Mouse (Mus musculus): ENCODE measurements around the gene Bcar1.

Bcar1 gene

DNA sequence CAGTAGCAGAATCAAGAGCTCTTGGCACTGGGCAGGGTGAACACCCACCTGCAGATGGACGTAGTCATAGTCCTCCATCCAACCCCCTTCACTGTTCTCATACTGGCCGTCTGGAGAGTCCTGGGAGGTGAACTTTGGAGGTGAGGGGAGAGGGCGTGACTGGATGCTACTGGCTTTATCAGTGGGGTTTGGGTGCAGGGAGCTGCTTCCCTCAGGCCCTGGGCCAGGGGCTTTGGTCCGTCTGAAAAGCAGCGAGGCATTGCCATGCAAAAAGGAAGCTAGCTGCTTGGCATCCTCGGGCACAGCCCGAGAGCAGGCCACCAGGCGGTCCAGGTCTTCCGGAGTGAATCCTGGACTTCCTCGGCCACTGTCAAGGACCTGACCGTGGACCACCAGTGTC, 30.3 kb downstream of the Bcar1 start:
- DNase-seq, result no peak

DNA sequence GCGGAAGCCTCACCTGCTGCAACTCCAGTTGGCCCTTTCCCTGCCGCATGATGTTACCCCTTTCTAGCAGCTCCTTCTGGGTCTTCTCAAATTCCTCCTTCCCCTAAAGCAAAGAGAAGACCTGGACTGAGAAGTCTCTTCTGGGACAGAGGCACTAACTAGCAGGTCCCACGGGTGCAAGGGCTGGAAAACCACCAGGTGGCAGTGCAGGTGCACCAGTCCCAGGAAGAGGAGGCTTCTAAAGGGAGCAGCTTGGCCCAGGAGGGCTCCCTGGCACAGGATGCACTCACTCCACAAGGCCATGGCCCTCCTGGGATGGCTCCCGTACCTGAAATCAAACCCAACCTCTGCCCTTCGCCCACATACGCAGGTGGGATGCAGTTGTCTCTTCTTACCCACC, 31.0 kb downstream of the Bcar1 start:
- peak; percentile 77 for DNase-seq

DNA sequence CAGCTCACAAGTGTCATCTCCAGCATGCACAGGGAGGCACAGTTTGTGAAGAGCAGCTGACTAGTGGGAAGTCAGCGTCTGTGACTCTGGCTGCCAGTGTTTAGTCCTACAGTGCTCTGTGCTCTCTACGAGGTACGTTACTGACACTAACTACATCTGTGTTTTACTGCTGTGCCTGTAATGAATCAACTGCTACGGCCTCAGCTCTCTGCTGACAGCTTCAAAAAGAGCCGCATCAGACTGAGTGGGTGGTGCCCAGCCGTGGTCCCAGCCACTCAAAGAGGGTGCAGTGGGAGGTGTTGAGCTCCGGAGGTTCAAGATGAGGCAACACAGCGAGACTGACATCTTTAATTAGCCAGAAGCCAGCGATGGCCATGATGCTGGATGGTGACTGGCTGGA, 31.5 kb downstream of the Bcar1 start:
- no peak for DNase-seq

DNA sequence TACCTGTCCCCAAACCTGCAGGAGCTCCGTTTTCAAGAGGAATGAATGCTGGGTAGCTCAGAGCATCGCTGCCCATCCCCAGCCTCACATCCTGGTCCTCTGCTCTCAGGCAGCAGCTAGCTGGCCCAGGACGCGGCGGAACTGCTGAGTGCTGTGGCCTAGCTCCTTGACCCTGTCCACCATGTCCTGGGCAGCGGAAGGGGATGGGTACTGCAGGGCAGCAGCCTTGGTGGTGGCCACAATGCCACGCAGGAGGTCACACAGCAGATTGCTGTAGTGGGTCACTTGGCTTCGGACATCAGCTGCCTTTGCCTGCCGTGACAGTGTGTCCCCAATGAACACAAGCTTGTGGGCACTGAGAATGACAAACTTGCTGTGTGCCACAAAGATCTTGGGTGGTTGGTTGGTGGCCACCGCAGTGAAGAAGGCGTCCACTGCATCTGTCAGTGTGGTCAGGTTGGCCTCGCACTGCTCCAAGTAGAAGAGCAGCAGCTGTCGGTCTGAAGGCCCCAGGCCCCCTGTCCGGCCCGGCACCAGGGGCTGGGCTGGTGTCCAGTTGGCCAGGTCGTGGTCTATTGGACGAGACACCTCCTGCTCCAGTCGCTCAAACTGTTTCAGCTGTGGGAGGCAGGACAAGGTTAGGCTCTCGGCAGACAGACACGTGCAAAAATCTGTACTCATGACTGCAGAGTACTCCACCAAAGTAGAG, 32.7 kb downstream of the Bcar1 start:
- no peak for DNase-seq

DNA sequence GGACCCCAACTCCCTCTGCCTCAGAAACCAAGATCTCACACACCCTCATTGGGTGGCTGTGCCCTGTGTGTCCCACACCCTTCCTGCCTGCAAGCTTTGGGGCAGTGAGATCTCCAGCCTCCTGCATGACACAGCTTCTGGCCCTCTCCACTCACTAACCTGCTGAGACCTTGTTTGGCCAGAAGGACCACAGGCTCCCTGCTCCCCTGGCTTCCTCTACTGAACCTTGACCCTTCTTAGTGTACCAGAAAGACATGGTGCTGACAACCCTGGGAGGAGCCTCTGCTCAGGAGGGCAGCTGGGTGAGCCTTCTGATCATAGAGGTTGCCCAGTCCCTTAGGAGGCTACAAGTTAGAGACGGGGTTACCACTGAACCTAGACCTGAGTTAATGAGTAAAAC, 34.4 kb downstream of the Bcar1 start:
- peak; percentile 80 for DNase-seq

DNA sequence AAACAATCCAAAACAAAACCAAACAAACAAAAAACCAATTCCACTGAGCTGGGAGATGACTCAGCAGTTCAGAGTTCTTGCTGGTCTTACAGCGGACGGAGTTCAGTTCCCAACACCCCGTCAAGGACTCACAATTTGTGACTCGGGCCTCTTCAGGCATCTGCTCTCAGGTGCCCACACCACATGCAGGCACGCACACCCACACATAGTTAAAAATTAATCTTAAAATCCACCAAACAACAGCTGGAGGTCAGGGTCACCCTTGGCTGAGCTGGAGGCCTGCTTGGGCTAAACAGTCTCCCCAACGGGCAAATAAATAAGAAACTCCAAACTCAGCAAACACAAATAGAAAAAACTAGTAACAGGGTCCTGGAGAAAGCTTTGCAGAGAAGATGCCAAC, 35.3 kb downstream of the Bcar1 start:
- DNase-seq, result peak; percentile 85

DNA sequence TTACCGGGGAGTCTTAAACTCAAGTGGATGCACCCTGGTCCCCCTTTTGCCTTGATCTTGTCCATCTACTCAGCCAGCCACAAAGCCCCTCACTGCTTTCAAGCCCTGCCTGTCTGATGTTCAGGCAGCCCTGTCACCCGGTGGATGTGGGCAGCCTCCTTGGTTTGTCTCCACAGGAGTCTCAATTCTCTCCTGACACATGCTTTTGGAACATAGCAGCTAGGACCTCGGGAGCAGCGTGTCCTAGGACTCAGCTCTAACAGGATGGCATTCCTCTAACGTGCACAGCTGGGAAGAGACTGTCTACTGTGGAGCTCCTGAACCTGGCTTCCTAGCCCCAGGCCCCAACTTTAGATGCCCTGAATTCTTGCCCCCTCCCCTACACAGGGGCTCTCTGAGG, 37.9 kb downstream of the Bcar1 start:
- DNase-seq, result no peak

DNA sequence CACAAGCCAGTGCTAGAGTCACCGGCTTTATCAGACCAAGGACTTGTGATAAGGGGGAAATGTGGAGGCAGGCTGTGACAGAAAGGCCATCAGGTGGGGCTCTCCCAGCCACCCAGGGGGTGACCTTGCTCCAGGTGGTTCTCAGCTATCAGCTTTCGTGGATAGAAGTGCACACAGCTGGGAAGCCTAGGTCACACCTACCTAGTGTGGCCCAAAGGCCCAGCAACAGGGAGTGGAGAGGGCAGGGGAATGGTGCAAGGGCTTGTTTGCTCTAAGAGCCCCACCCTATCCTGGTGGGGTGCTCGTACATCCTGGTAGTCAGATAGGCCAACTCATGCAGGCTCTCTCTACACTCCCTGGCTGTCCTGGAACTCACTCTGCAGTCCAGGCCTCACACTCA, 38.4 kb downstream of the Bcar1 start:
- no peak for DNase-seq

DNA sequence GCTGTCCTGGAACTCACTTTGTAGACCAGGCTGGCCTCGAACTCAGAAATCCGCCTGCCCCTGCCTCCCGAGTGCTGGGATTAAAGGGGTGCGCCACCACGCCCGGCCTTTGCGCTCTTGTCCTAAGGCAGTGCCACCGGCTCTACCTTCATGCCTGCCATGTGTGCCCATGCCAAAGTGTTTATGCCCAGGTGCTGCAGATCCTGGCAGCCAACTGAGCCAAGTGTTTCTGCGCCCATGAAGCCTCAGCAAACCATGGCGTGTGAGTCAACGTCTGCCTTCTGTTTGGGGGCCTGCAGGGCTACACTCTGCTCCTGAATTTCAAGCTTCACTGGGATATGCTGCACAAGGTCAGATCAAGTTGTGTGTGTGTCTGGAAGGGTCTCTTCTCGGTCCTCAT, 39.0 kb downstream of the Bcar1 start:
- no peak for DNase-seq

DNA sequence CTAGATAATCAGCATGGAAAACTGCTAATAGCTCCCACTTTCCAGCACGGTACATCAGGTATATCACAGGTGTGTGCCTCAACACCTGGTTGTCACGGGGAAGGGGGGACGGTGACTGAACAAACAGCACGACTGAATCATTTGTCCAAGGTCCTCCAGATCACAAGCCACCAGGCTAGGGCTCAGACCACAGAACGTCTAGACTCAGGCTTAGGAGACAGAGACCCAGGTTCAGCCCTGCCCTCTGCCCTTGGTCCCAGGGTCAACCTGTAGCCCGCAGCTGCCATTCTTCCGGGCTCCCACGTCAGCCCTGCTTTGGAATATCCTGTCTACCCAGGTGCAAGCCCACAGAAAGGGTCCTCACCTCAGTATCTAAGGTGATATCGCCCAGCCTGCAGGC, 42.2 kb downstream of the Bcar1 start:
- DNase-seq, result no peak

DNA sequence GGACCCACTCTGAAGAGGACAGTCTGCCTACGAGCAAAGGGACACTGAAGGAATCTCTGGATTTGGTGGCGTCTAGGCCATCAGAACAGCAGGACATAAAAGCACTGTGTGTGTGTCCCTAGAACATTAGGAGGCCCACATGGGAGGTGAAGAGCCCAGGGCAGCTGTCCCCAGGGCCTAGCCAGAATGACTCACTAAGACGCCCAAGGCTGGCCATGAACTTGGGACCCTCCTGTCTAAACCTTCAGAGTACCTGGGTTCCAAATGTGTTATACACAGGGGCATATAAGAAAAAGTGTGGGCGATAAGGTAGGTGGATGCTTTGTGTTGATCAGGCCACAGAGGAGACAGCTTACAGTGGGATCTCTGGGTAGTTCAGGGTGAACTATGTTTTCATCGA, 42.9 kb downstream of the Bcar1 start:
- no peak for DNase-seq

DNA sequence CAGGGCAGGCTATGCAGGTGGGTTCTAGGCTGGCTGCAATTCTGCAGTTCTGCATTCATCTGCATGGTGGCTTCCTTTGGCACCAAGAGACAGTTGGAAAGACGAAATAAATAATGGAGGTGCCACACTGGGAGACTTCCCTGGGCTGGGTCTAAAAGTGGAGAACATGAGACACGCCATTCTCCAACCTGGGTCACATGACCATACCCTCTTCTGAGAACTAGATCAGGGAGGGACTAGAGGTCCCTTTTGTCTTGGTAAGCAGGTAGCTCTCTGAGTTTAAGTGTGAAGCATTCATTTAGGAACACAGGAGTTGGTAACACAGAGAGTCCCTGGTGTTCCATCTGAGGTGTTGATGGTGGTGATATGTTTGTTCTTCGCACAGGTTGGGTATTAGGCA, 43.4 kb downstream of the Bcar1 start:
- no peak for DNase-seq

DNA sequence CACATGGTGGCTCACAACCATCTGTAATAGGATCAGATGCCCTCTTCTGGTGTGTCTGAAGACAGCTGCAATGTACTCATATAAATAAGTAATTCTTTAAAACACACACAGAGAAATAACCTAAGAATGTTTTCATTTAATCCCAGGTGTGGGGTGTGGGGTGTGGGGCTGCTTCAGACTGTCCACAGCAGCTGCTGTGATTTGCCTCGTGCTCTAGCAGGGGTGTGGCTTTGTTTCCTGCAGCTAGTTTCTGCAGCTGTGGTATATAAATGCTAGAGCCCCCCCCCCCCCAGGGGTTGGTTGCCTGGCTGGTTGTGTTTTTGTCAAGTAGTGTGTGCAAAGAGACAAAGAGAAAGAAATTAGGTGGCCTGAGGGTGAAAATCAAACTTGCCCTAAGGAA, 44.6 kb downstream of the Bcar1 start:
- DNase-seq, result no peak

DNA sequence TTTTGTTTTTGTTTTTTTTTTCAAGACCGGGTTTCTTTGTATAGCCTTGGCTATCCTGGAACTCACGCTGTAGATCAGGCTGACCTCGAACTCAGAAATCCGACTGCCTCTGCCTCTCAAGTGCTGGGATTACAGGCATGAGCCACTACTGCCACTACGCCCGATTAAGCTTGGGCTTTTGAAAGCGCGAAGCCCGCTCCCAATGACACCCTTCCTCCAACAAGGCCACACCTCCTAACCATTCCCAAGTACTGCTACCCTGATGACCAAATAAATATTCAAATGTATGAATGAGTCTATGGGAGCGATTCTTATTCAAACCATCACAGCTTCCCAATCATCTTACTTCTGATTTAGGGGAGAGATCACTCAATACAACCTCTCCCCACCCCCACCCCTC, 46.0 kb downstream of the Bcar1 start:
- DNase-seq, result no peak

DNA sequence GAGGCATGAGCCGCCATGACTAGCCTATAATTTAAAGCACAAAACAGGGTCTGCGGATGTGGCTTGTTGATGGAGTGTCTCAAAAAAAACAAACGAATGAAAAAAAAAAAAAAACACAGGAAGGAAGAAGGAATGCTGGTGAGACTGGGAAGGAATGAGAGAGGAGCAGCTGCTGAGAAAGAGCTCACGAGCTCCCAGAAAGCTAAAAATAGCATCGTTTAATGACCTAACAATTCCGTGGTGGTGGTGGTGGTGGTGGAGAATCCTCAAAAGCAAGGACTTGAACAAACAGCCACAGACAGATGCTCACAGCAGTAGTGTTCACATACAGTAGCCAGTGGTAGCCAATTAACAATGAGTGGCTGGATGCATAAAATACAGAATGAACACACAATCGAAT, 48.2 kb downstream of the Bcar1 start:
- no peak for DNase-seq

DNA sequence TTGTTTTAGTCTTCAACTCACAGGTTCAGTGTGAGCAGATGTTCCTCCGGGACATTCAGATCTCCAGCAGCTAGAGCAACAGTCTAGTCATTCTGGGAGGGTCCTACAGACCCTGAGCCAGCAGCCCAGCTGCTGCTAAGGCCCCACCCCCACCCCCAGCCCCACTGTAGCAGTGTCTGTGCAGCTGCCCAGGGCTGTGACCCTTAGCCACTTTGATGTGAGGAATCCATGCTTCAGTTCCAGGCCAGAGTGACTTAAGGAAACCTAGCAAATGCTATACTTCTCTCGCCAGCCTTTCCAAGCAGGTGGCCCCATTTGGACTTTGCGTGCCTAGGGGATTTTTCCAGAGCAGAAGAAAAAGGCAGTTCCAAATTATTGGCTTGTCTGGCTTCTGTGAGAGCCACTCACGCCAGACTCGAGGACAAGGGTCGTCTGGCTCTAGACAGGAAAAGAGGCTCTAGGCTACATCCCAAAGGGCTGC, 50.3 kb downstream of the Bcar1 start:
- no peak for DNase-seq

DNA sequence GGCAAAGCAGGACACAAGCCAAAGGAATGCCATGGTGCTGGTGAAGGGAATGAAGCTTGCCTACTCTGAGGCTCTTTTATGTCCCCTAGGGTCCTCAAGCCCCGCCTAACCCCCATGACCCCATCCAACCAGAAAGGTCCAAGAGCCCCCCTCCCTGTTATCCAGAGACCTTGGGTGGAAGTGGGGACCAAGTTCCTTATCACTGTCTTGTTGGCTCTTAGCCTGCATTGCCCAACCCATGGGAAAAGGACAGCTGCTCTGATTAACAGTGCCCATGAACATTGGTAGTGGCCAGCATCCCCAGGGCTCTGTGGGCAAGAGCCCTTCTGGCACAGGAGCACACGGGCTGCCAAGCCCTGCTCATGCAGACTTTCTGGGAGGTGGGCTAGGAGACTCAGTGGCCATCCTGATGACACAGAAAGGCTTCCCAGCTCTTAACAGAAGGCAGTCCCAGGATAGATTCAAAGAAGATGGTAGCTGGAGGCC, 52.6 kb downstream of the Bcar1 start, which contains the start of gene Ctrb1:
Gene Ctrb1, minus strand, starts transcription at position 51 of the 486 bp plus-strand sequence.
- DNase-seq, result no peak

DNA sequence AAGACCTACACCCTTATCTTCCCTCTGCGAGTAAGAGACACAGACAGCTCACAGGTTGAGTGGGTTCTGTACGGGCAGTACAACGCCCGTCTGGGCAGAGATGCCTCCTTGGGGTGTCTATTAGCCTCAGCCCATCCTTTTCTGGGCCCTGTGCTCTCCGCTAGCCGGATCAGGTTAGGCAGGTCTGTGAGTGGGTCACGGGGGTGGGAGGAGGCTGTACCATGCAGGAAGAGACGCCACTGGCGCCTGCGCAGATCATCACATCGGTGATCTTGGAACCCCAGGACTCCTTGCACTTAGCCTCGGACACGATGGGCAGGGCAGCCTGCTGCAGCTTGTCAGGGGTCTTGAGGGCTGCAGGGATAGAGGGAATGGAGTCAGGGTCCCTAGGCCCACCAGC, 56.7 kb downstream of the Bcar1 start:
- DNase-seq, result no peak

DNA sequence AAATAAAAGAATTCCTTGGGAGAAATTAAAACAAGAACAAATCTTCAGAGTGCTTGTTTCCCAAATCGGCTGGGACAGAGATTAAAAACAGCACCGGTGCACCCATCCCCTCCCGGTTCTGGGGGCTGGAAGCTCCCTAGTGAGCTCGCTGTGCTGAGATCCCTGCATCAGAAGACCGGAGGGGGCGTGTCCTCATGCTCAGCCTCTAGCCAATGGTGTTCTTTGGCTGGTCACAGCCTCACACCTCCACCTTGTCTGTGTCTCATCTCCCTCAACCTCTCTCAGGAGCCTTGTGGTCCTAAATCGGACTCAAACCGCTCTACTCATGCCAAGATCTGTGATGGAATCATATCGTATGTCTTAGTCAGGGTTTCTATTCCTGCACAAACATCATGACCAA, 61.1 kb downstream of the Bcar1 start:
- no peak for DNase-seq

DNA sequence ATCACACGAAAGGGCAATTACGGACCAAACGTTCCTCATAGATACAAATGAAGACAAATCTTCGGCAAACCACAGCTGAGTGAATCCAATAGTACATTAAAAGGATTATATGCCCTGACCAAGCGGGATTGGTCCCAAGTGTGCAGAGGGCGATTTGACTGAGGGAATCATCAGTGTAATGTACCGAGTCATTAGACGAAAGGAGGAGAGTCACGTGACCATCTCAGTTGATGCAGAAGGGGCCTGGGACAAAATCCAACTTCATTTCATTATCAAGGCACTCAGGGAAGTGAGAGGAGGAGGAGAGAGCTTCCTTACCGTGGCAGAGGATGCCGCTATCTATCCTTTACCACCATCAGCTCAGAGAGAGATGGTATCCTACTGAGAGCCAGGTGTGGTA, 62.5 kb downstream of the Bcar1 start:
- no peak for DNase-seq

DNA sequence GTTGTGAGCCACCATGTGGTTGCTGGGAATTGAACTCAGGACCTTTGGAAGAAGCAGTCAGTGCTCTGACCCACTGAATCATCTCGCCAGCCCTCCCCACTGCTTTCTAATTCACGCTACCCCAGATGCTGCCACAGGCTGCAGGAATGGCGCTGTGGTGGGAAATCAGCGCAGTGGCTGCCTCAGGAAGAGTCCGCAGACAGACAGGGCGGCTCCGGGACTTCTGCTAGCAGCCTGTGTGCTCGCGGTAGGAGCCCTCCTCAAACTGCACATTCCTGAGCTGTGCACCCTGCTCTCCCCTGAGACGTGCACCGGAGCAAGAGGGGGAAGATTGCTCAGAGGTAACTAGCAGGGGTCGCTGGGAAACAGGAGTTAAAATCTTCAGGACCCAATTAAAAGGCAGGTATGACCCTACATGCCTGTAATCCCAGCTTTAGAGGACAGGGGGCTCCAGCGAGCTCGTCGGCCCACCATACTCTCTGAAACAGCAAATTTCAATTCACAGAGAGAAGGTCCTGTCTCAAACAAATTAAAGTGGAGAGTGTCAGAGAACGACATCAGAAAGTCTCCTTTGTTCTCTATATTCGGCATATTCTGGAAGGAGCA, 63.1 kb downstream of the Bcar1 start:
- no peak for DNase-seq

DNA sequence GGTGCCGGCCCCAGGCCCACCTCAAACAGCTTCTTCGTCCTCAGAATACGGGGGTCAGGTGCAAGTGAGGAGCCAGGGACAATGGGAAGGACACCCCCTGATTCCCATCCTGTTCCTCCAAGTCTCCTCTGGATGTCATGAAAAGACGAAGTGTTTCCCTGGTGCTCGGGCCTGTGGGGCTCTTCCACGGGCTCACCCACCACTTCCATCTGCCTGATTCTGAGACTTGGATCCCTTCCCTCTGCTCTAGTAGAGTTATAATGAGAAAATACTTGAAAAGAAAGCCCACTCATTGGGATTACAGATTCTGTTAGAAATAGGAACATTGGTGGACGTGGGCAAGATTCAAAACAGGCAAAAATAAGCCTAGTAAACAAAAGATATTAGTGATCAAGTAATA, 64.8 kb downstream of the Bcar1 start:
- DNase-seq, result no peak

DNA sequence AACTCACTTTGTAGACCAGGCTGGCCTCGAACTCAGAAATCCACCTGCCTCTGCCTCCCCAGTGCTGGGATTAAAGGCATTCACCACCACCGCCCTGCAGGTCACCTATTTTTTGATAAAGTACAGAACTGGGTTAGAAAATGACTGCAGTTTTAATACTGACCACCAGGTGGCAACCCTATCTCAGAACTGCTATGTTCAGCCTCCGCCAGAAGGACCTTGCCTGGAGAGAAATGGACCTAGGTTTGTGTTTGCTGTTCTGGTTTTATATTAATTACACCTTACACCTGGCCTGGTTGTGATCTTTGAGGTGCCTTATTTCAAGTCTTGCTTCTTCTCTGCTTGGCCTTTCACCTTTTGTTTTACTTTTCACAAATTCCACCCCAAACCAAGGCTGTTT, 65.5 kb downstream of the Bcar1 start:
- peak; percentile 84 for DNase-seq

DNA sequence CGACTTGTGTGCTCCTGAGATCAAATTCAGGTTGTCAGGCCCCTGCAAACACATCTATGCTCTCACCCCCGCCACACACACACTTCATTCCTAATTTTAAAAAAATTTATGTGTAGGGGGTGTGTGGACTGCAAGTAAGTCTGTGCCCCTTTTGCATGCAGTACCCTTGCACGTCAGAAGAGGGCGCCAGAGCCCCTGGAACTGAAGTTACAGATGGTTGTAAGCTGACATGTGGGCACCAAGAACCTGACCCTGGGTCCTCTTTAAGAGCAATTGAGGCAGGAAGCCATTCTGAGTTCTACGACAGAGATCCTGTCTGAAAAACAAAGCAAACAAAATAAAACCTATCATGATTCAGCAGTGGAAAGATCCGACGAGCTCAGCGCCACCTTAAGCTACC, 67.4 kb downstream of the Bcar1 start:
- no peak for DNase-seq

DNA sequence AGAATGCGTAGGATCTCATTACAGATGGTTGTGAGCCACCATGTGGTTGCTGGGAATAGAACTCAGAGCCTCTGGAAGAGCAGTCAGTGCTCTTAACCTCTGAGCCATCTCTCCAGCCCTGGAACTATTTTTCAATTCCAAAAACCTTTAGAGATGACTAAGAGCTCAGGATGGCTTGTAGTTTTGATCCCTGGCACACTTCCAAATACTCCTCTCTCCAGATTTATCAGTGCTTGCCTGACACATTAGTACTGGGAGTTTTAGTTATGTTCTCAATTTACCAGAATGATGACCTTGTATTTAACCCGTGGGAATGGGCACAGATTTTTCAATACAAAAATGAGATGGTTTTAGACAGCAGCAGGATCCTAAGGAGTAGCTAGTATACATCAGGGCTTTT, 76.9 kb downstream of the Bcar1 start:
- DNase-seq, result no peak

All from kidney, postnatal 14 days (tissue).